Mouse (Mus musculus): Measurements from ENCODE around the gene Kmt2d. TPM values are rescaled to one million over a fixed set of nuclear protein-coding genes. Genes with fewer than 3 reads are reported as not detected.

Kmt2d gene
- polyA plus RNA-seq, 1 experiment: 37.5 TPM

GRCm38 (mm10) chr15:98805324-98806040 lies 65.5 kb downstream of the Kmt2d start:
- peak; percentile 75 for DNase-seq (ENCODE audit: low read depth)
- TF ChIP-seq CTCF (IDR thresholded peaks at IDR 0.05; ENCODE audit: borderline replicate concordance, extremely low read depth, insufficient read depth, insufficient read length) (peak; percentile 78), POLR2A (IDR thresholded peaks at IDR 0.05; ENCODE audit: borderline replicate concordance, extremely low read depth, insufficient read depth, insufficient read length, poor library complexity, severe bottlenecking) (no peak)

GRCm38 (mm10) chr15:98804054-98804453 lies 67.0 kb downstream of the Kmt2d start:
- no peak for TF ChIP-seq POLR2A (IDR thresholded peaks at IDR 0.05; ENCODE audit: borderline replicate concordance, extremely low read depth, insufficient read depth, insufficient read length, poor library complexity, severe bottlenecking)
- peak; percentile 91 for TF ChIP-seq CTCF (IDR thresholded peaks at IDR 0.05; ENCODE audit: borderline replicate concordance, extremely low read depth, insufficient read depth, insufficient read length)
- peak; percentile 85 for DNase-seq (ENCODE audit: low read depth)

- DNase-seq (ENCODE audit: low read depth): no peak
- TF ChIP-seq CTCF (IDR thresholded peaks at IDR 0.05; ENCODE audit: borderline replicate concordance, extremely low read depth, insufficient read depth, insufficient read length) (no peak), POLR2A (IDR thresholded peaks at IDR 0.05; ENCODE audit: borderline replicate concordance, extremely low read depth, insufficient read depth, insufficient read length, poor library complexity, severe bottlenecking) (no peak)
Observed at GRCm38 (mm10) chr15:98802926-98803325, 68.1 kb downstream of the Kmt2d start.

- TF ChIP-seq CTCF (IDR thresholded peaks at IDR 0.05; ENCODE audit: borderline replicate concordance, extremely low read depth, insufficient read depth, insufficient read length): peak; percentile 92
- no peak for TF ChIP-seq POLR2A (IDR thresholded peaks at IDR 0.05; ENCODE audit: borderline replicate concordance, extremely low read depth, insufficient read depth, insufficient read length, poor library complexity, severe bottlenecking)
- DNase-seq (ENCODE audit: low read depth): peak; percentile 78
Observed at GRCm38 (mm10) chr15:98799396-98799795, 71.6 kb downstream of the Kmt2d start.

- no peak for TF ChIP-seq POLR2A (IDR thresholded peaks at IDR 0.05; ENCODE audit: borderline replicate concordance, extremely low read depth, insufficient read depth, insufficient read length, poor library complexity, severe bottlenecking)
- no peak for DNase-seq (ENCODE audit: low read depth)
Observed at GRCm38 (mm10) chr15:98798903-98799302, 72.1 kb downstream of the Kmt2d start.

- TF ChIP-seq CTCF (IDR thresholded peaks at IDR 0.05; ENCODE audit: borderline replicate concordance, extremely low read depth, insufficient read depth, insufficient read length) (no peak), POLR2A (IDR thresholded peaks at IDR 0.05; ENCODE audit: borderline replicate concordance, extremely low read depth, insufficient read depth, insufficient read length, poor library complexity, severe bottlenecking) (no peak)
- peak; percentile 94 for DNase-seq (ENCODE audit: low read depth)
Observed at GRCm38 (mm10) chr15:98797835-98798492, 73.0 kb downstream of the Kmt2d start.

- peak; percentile 78 for DNase-seq (ENCODE audit: low read depth)
- TF ChIP-seq POLR2A (IDR thresholded peaks at IDR 0.05; ENCODE audit: borderline replicate concordance, extremely low read depth, insufficient read depth, insufficient read length, poor library complexity, severe bottlenecking): no peak
Observed at GRCm38 (mm10) chr15:98796803-98797595, 74.0 kb downstream of the Kmt2d start.

- no peak for DNase-seq (ENCODE audit: low read depth)
- TF ChIP-seq CTCF (IDR thresholded peaks at IDR 0.05; ENCODE audit: borderline replicate concordance, extremely low read depth, insufficient read depth, insufficient read length) (no peak), POLR2A (IDR thresholded peaks at IDR 0.05; ENCODE audit: borderline replicate concordance, extremely low read depth, insufficient read depth, insufficient read length, poor library complexity, severe bottlenecking) (no peak)
Observed at GRCm38 (mm10) chr15:98793141-98793698, 77.8 kb downstream of the Kmt2d start.

GRCm38 (mm10) chr15:98792233-98793020 lies 78.6 kb downstream of the Kmt2d start:
- peak; percentile 63 for DNase-seq (ENCODE audit: low read depth)
- no peak for TF ChIP-seq POLR2A (IDR thresholded peaks at IDR 0.05; ENCODE audit: borderline replicate concordance, extremely low read depth, insufficient read depth, insufficient read length, poor library complexity, severe bottlenecking)
- no peak for TF ChIP-seq CTCF (IDR thresholded peaks at IDR 0.05; ENCODE audit: borderline replicate concordance, extremely low read depth, insufficient read depth, insufficient read length)

GRCm38 (mm10) chr15:98791771-98792170 lies 79.2 kb downstream of the Kmt2d start:
- no peak for TF ChIP-seq POLR2A (IDR thresholded peaks at IDR 0.05; ENCODE audit: borderline replicate concordance, extremely low read depth, insufficient read depth, insufficient read length, poor library complexity, severe bottlenecking)
- TF ChIP-seq CTCF (IDR thresholded peaks at IDR 0.05; ENCODE audit: borderline replicate concordance, extremely low read depth, insufficient read depth, insufficient read length): no peak
- DNase-seq (ENCODE audit: low read depth): no peak

Data from brain, embryonic 14.5 days (tissue).